ENCODE assay signal across 7 mouse cellular contexts in the genomic region with DNA sequence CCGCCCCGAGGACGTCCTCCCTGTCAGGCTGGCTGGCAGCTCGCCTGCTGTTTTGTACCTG. TPM values are rescaled to one million over a fixed set of nuclear protein-coding genes. Genes with fewer than 3 reads are reported as not detected.
DNase-seq lines count a peak whose midpoint lies in the region; ATAC-seq and TF ChIP-seq lines count a peak whose summit lies in the region.
"Not testable (repeated sequence)": the region's sequence is repeated elsewhere in the genome, so short reads cannot be mapped to it uniquely, and the experiment has no call there.

A gene (plus strand): TSS at position 14 of the 61 bp plus-strand sequence.

- H3K4me2 ChIP-seq in forebrain, embryonic 16.5 days (ENCODE audit: low read length): peak within 1 kb of the TSS; percentile 68
- H3K4me2 ChIP-seq in heart, embryonic 14.5 days (ENCODE audit: low read length): peak within 1 kb of the TSS; percentile 73
- peak within 1 kb of the TSS; percentile 79 for H3K4me2 ChIP-seq in liver, embryonic 16.5 days (ENCODE audit: low read depth, low read length)
- peak within 1 kb of the TSS; percentile 56 for H3K4me2 ChIP-seq in neural tube, embryonic 11.5 days (ENCODE audit: low read depth)

- H3K27me3 ChIP-seq in cerebellum, adult 2 months (ENCODE audit: control insufficient read depth, insufficient read depth, low read length); forebrain, embryonic 16.5 days (replicated peaks; ENCODE audit: control insufficient read depth, insufficient read depth, low read length); heart, embryonic 14.5 days (ENCODE audit: control insufficient read depth, insufficient read depth, low read length); liver, embryonic 16.5 days (ENCODE audit: control insufficient read depth, insufficient read depth, low read depth, low read length); neural tube, embryonic 11.5 days (ENCODE audit: control insufficient read depth, insufficient read depth, low read length): not testable (repeated sequence)

- H3K4me1 ChIP-seq in cerebellum, adult 2 months (ENCODE audit: control insufficient read depth, insufficient read depth, low read length); forebrain, embryonic 16.5 days (replicated peaks; ENCODE audit: control insufficient read depth, insufficient read depth, low read length); heart, embryonic 14.5 days (ENCODE audit: control insufficient read depth in 2 of 2, insufficient read depth in 2 of 2, low read length in 2 of 2); liver, embryonic 16.5 days (ENCODE audit: control insufficient read depth, low read depth, low read length); neural tube, embryonic 11.5 days (ENCODE audit: control insufficient read depth, insufficient read depth, low read length): not testable (repeated sequence)

- not testable (repeated sequence) for TF ChIP-seq CTCF in cerebellum, adult 2 months (IDR thresholded peaks at IDR 0.05; ENCODE audit: borderline replicate concordance, insufficient read depth, low read depth, low read length)

- H3K36me3 ChIP-seq in forebrain, embryonic 16.5 days (ENCODE audit: control insufficient read depth, insufficient read depth); heart, embryonic 14.5 days (ENCODE audit: control insufficient read depth, insufficient read depth, low read length); liver, embryonic 16.5 days (ENCODE audit: control insufficient read depth, insufficient read depth); neural tube, embryonic 11.5 days (ENCODE audit: control insufficient read depth, insufficient read depth, low read length): not testable (repeated sequence)

- not testable (repeated sequence) for TF ChIP-seq POLR2A in cerebellum, adult 2 months (IDR thresholded peaks at IDR 0.05; ENCODE audit: borderline replicate concordance, insufficient read depth, low read length)

- peak within 1 kb of the TSS; percentile 67 for H3K9ac ChIP-seq in forebrain, embryonic 16.5 days (replicated peaks; ENCODE audit: low read depth, low read length)
- peak within 1 kb of the TSS; percentile 76 for H3K9ac ChIP-seq in heart, embryonic 14.5 days (ENCODE audit: low read length)
- H3K9ac ChIP-seq in liver, embryonic 16.5 days (ENCODE audit: low read depth, low read length): peak within 1 kb of the TSS; percentile 79
- peak within 1 kb of the TSS; percentile 59 for H3K9ac ChIP-seq in neural tube, embryonic 11.5 days (ENCODE audit: low read length)

- peak within 1 kb of the TSS; percentile 57 for H3K27ac ChIP-seq in cerebellum, adult 2 months (ENCODE audit: insufficient read depth, low read length)
- peak within 1 kb of the TSS; percentile 75 for H3K27ac ChIP-seq in forebrain, embryonic 16.5 days (ENCODE audit: low read length)
- peak within 1 kb of the TSS; percentile 71 to 88 for H3K27ac ChIP-seq in heart, embryonic 14.5 days (replicated peaks in 1 of 2; ENCODE audit: control insufficient read depth in 1 of 2, insufficient read depth in 1 of 2, low read depth in 2 of 2, low read length in 2 of 2)
- peak within 1 kb of the TSS; percentile 87 for H3K27ac ChIP-seq in liver, embryonic 16.5 days (ENCODE audit: low read length)
- peak within 1 kb of the TSS; percentile 50; the same call in 1 of the 2 replicates for H3K27ac ChIP-seq in neural tube, embryonic 11.5 days (ENCODE audit: low read depth, low read length)

- not testable (repeated sequence) for DNase-seq in cerebellum, adult 2 months; left cerebral cortex, adult 8-10 months (ENCODE audit: low spot score in 2 of 2); neural tube, embryonic 11.5 days (ENCODE audit: low spot score)

- WGBS in cerebellum, adult 2 months: 4% methylated on average over 3 of the region's 4 CpGs
- WGBS in forebrain, embryonic 16.5 days: 0% methylated on average over 2 of the region's 4 CpGs
- WGBS in heart, embryonic 14.5 days: no CpG with 5 or more reads among the region's 4 CpGs
- WGBS in liver, embryonic 16.5 days (ENCODE audit: insufficient replicate concordance): 0% methylated on average over 2 of the region's 4 CpGs
- no CpG with 5 or more reads among the region's 4 CpGs for WGBS in neural tube, embryonic 11.5 days

- H3K4me3 ChIP-seq in cerebellum, adult 2 months (replicated peaks; ENCODE audit: insufficient read depth, low read depth, low read length): peak within 1 kb of the TSS; percentile 72
- H3K4me3 ChIP-seq in forebrain, embryonic 16.5 days (replicated peaks; ENCODE audit: low read length): peak within 1 kb of the TSS; percentile 57
- peak within 1 kb of the TSS; percentile 50 for H3K4me3 ChIP-seq in heart, embryonic 14.5 days (ENCODE audit: control insufficient read depth in 1 of 2, insufficient read depth in 1 of 2, low read depth in 1 of 2, low read length in 2 of 2)
- peak within 1 kb of the TSS; percentile 73 for H3K4me3 ChIP-seq in liver, embryonic 16.5 days (ENCODE audit: low read depth, low read length)
- peak within 1 kb of the TSS; percentile 38 for H3K4me3 ChIP-seq in neural tube, embryonic 11.5 days (ENCODE audit: low read depth, low read length)

- not testable (repeated sequence) for ATAC-seq in forebrain, embryonic 16.5 days; heart, embryonic 14.5 days (ENCODE audit: insufficient number of reproducible peaks, insufficient read depth, low FRiP score, low read depth); inflammation-experienced regulatory T-cells, adult 6 months; liver, embryonic 16.5 days (ENCODE audit: low read depth); neural tube, embryonic 11.5 days (ENCODE audit: insufficient read depth, low FRiP score, low TSS enrichment)

- H3K9me3 ChIP-seq in forebrain, embryonic 16.5 days (ENCODE audit: control insufficient read depth, low read length); heart, embryonic 14.5 days (ENCODE audit: control insufficient read depth, low read length); liver, embryonic 16.5 days (replicated peaks; ENCODE audit: control insufficient read depth, low read length); neural tube, embryonic 11.5 days (ENCODE audit: control insufficient read depth, low read length): not testable (repeated sequence)

RNA-seq across cellular contexts. Expression of the gene that starts here (rescaled TPM):
- 18.3 and 18.8 TPM in 2 replicates for polyA plus RNA-seq in cerebellum, adult 2 months (2012; rRNA removed)
- 11.4 and 14.7 TPM in 2 replicates for polyA plus RNA-seq in forebrain, embryonic 16.5 days (2015; fragmentation: Nextera tagmentation; extraction: Ambion mirVana)
- 18.9 and 19.8 TPM in 2 replicates for polyA plus RNA-seq in heart, embryonic 14.5 days (2014; fragmentation: Nextera tagmentation; extraction: Ambion mirVana)
- 10 to 100 TPM; 14.7 to 18.8 (median 18.4) TPM for polyA plus RNA-seq in inflammation-experienced regulatory T-cells, adult 6 months (2017; shearing (Covaris generic))
- total RNA-seq in left cerebral cortex, adult 8-10 months (2022): 10 to 100 TPM; 12.4 to 15.1 (median 13.3) TPM
- polyA plus RNA-seq in liver, embryonic 16.5 days (2015; fragmentation: Nextera tagmentation; extraction: Ambion mirVana): 4.7 and 4.8 TPM in 2 replicates
- polyA plus RNA-seq in neural tube, embryonic 11.5 days (2014; fragmentation: Nextera tagmentation; extraction: Ambion mirVana): 5.1 and 6.4 TPM in 2 replicates
